Mouse (Mus musculus) large intestine, adult 2 months (tissue): ENCODE data around the gene Olfr32. TPM values are rescaled to one million over a fixed set of nuclear protein-coding genes. Genes with fewer than 3 reads are reported as not detected.
"Not testable (repeated sequence)": the region's sequence is repeated elsewhere in the genome, so short reads cannot be mapped to it uniquely, and the experiment has no call there.

Source experiments
- DNase-seq: peaks from one replicate; pipeline ENCODE4 v3.0.0-alpha.2; 2012; ENCODE audit warnings: low read depth, low spot score
- WGBS: fragments of 180-500 bp; shearing (Covaris S2); methylation state at CpG from one replicate; pipeline ENCODE4 v1.1.7; 2018; 5-methylcytosine and 5-hydroxymethylcytosine counted together
- polyA plus RNA-seq: library from polyadenylated mRNA; depleted of rRNA; stranded (reverse); fragments of >200 nt; gene quantifications from 2 replicates; pipeline ENCODE4 v1.2.3, GENCODE M21; 2012; rRNA removed

Gene Olfr32
- not detected in 2 replicates for polyA plus RNA-seq

GRCm38 (mm10) chr2:90142196-90142595 lies at the start of gene Olfr32:
TSS of gene Olfr32 (minus strand) at chr2:90142296.
- DNase-seq = no peak

- no CpG with 5 or more reads among the region's 5 CpGs for WGBS
- DNase-seq = not testable (repeated sequence)
Measured at GRCm38 (mm10) chr2:90187082-90187481, 45.0 kb upstream of the Olfr32 start.

- not testable (repeated sequence) for DNase-seq
- WGBS = no CpG with 5 or more reads among the region's 4 CpGs
Measured at GRCm38 (mm10) chr2:90186082-90186481, 44.0 kb upstream of the Olfr32 start.

DNA sequence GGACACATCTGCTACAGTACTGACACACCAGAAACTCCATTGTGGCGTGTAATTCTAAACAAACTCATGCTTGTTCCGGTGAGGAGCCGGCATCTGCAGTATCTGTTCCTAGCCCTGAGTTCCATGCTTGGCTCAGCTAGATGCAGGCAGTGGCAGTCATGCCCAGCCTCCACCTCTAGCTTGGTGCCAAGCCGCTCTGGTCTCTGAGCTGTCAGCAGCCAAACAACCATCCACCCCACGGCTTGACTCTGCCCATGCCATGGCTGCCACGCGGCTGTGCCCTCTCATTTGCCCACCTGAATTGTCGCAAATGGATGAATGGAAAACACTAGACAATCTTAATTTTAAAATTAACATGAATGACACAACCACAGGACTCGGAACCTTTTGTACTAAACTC lies 11.8 kb upstream of the Olfr32 start:
- no peak for DNase-seq
- 85% methylated on average over 9 of the region's 9 CpGs for WGBS

DNA sequence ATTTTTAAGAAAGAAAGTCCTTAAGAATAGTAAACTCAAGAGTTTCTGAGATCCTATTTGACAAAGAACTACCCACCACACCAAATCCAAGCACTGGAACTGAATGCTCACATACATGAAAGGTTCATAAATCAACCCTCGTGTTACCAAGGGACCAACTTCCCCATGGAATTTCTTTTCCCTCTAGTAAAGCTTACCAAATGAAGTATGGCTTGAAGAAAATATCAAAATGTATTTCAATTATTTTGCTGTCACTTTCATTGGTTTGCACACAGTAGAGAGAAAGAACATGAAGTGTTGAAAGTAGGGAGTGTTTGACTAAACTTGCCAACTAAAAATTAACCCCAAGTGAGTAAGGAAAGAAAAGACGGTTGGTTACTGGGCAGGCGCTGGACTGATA lies 10.9 kb upstream of the Olfr32 start, which contains the start of gene Olfr1270:
Gene Olfr1270, minus strand, starts transcription at position 101 of the 400 bp plus-strand sequence.
- DNase-seq = no peak
- WGBS = 74% methylated on average over 3 of the region's 3 CpGs

- no peak for DNase-seq
- WGBS = 86% methylated on average over 1 of the region's 1 CpGs
Measured at GRCm38 (mm10) chr2:90121312-90121711, 20.8 kb downstream of the Olfr32 start, which contains the start of gene Olfr1269. TSS of gene Olfr1269 (minus strand) at chr2:90121412.

Other genes with a start within 250 kb of the Olfr32 start
- gene Olfr1258, start 215.0 kb downstream of the Olfr32 start, polyA plus RNA-seq = not detected in 2 replicates
- gene Olfr1259, start 193.6 kb downstream of the Olfr32 start, polyA plus RNA-seq = 0.12 TPM in 1 of 2 replicates, not detected in the other
- gene Olfr1260, start 168.0 kb downstream of the Olfr32 start, polyA plus RNA-seq = not detected in 2 replicates
- gene Olfr1261, start 151.1 kb downstream of the Olfr32 start, polyA plus RNA-seq = not detected in 2 replicates
- not detected in 2 replicates for gene Olfr1262, start 142.2 kb downstream of the Olfr32 start, polyA plus RNA-seq
- gene Olfr1263, start 130.2 kb downstream of the Olfr32 start, polyA plus RNA-seq = not detected in 2 replicates
- not detected in 2 replicates for gene Olfr1264, start 116.7 kb downstream of the Olfr32 start, polyA plus RNA-seq
- gene Olfr1265, start 107.0 kb downstream of the Olfr32 start, polyA plus RNA-seq = not detected in 2 replicates
- not detected in 2 replicates for gene Olfr140, start 78.7 kb downstream of the Olfr32 start, polyA plus RNA-seq
- gene Olfr1269, start 20.9 kb downstream of the Olfr32 start, polyA plus RNA-seq = not detected in 2 replicates
- not detected in 2 replicates for gene Olfr1270, start 10.8 kb upstream of the Olfr32 start, polyA plus RNA-seq
- gene Olfr1506, start 82.2 kb upstream of the Olfr32 start, polyA plus RNA-seq = not detected in 2 replicates
- not detected in 2 replicates for gene Olfr142, start 115.3 kb upstream of the Olfr32 start, polyA plus RNA-seq
- not detected in 2 replicates for gene Olfr1271, start 128.7 kb upstream of the Olfr32 start, polyA plus RNA-seq
- not detected in 2 replicates for gene Olfr1272, start 150.5 kb upstream of the Olfr32 start, polyA plus RNA-seq
- gene Gm13769, start 179.9 kb upstream of the Olfr32 start, polyA plus RNA-seq = not detected in 2 replicates